Mouse (Mus musculus) MEL (cell line): Measurements from ENCODE around the gene Bmpr1a.

Experiments
- HCFC1 ChIP-seq: IDR thresholded peaks from 2 replicates; pipeline ENCODE4 v1.6.1; 2012; ENCODE audit warnings: low read depth, mild to moderate bottlenecking, inconsistent platforms, low read length, improper control_type of control experiment, moderate library complexity
- JUND ChIP-seq: IDR thresholded peaks from 2 replicates; pipeline ENCODE4 v1.6.1; 2011; ENCODE audit warnings: low read depth, mild to moderate bottlenecking, improper control_type of control experiment, low read length
- MYB ChIP-seq: IDR thresholded peaks from 2 replicates; pipeline ENCODE4 v1.6.1; 2011; ENCODE audit warnings: mild to moderate bottlenecking, low read depth, low read length, improper control_type of control experiment
- POLR2A ChIP-seq, 2 experiments: IDR thresholded peaks; 2 replicates each; pipeline ENCODE4 v1.6.1; 2011 to 2012; ENCODE audit warnings: low read length in 2 of 2, mild to moderate bottlenecking in 2 of 2, control low read depth in 1 of 2, improper control_type of control experiment in 1 of 2, low read depth in 1 of 2, moderate library complexity in 1 of 2; ENCODE audit not compliant: control insufficient read depth in 1 of 2, insufficient read depth in 1 of 2, poor library complexity in 1 of 2
- TCF12 ChIP-seq: IDR thresholded peaks from 2 replicates; pipeline ENCODE4 v1.6.1; 2014; ENCODE audit warnings: low read depth, mild to moderate bottlenecking, inconsistent platforms, low read length, improper control_type of control experiment, moderate library complexity
- USF1 ChIP-seq: IDR thresholded peaks from 2 replicates; pipeline ENCODE4 v1.6.1; 2014; ENCODE audit warnings: low read depth, mild to moderate bottlenecking, inconsistent platforms, low read length, improper control_type of control experiment, moderate library complexity

DNA sequence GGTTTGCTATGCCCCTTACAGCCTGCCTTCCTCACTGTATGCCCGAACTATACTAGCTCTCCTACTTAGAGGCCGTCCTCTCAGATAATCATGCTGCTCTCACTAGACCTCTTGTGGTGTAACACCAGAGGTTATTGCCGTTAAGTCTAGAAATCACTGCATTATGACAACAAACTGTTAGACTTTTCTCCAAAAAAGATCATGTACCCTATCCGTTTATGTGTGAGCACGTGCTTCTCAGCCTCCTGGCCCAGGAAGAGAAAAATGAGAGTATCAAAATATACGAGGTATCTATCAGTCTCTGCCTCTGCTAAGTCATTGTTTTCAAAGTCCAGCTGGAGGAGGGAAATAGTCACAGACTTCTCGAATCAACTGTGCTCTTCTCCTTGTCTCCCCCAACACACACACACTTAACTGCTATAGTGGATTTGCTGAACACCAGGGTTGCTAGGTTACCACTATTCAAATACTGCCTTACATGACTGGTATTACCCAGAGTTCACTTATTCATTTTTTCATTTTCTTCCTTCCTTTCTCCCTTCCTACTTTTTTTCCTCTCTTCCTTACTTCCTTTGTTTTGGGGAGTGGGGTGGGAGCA lies 5.8 kb upstream of the Bmpr1a start:
- TF ChIP-seq JUND, result no peak
- no peak for TF ChIP-seq POLR2A (IDR thresholded peaks at IDR 0.05; ENCODE audit: control insufficient read depth in 1 of 2, insufficient read depth in 1 of 2, low read depth in 1 of 2, low read length in 2 of 2, poor library complexity in 1 of 2)
- no peak for TF ChIP-seq HCFC1
- no peak for TF ChIP-seq USF1
- no peak for TF ChIP-seq TCF12
- no peak for TF ChIP-seq MYB
